Mouse (Mus musculus) stomach, embryonic 14.5 days (tissue): ENCODE data around the gene Chtf18. TPM values are rescaled to one million over a fixed set of nuclear protein-coding genes. Genes with fewer than 3 reads are reported as not detected.
A peak's percentile ranks its signal among the peaks of the same experiment; 100 is the strongest.
"Not testable (repeated sequence)": the region's sequence is repeated elsewhere in the genome, so short reads cannot be mapped to it uniquely, and the experiment has no call there.

Experiments
- ATAC-seq: fragments of 200-750 bp; cut with Nextera tagmentation; 2 replicates; pipeline ENCODE4 v1.8.0; 2017; ENCODE audit warnings: low read depth, moderate TSS enrichment; ENCODE audit not compliant: insufficient number of reproducible peaks, insufficient read depth, low FRiP score
- H3K27ac ChIP-seq: fragments of 300-500 bp; sonication (generic); 2 replicates; pipeline ENCODE4 v1.5.1; 2014; ENCODE audit warnings: mild to moderate bottlenecking, low read length, moderate library complexity, mixed read lengths
- H3K27me3 ChIP-seq: fragments of 300-500 bp; sonication (generic); 2 replicates; pipeline ENCODE4 v1.6.1; 2014; ENCODE audit warnings: low read length, control low read depth, mixed read lengths; ENCODE audit not compliant: control insufficient read depth, insufficient read depth
- H3K36me3 ChIP-seq: fragments of 300-500 bp; sonication (generic); 2 replicates; pipeline ENCODE4 v1.6.1; 2014; ENCODE audit warnings: mild to moderate bottlenecking, control low read depth, low read length, moderate library complexity, mixed read lengths; ENCODE audit not compliant: control insufficient read depth, insufficient read depth
- H3K4me1 ChIP-seq: fragments of 300-500 bp; sonication (generic); 2 replicates; pipeline ENCODE4 v1.6.1; 2014; ENCODE audit warnings: low read length, control low read depth, mixed read lengths; ENCODE audit not compliant: control insufficient read depth, insufficient read depth
- H3K4me2 ChIP-seq: fragments of 300-500 bp; sonication (generic); replicated peaks from 2 replicates; pipeline ENCODE4 v1.6.1; 2014; ENCODE audit warnings: low read depth, low read length, control low read depth
- H3K4me3 ChIP-seq: fragments of 300-500 bp; sonication (generic); 2 replicates; pipeline ENCODE4 v1.5.1; 2014; ENCODE audit warnings: low read depth, low read length, control low read depth
- H3K9ac ChIP-seq: fragments of 300-500 bp; sonication (generic); replicated peaks from 2 replicates; pipeline ENCODE4 v1.6.1; 2014; ENCODE audit warnings: low read depth, mild to moderate bottlenecking, control low read depth, low read length, moderate library complexity, mixed read lengths
- H3K9me3 ChIP-seq: fragments of 300-500 bp; sonication (generic); 2 replicates; pipeline ENCODE4 v1.6.1; 2016; ENCODE audit warnings: low read depth, low read length, control low read depth; ENCODE audit not compliant: control insufficient read depth
- WGBS: fragments of 180-500 bp; shearing (Covaris S2); extraction: QIAGEN DNeasy Blood & Tissue Kit; methylation state at CpG from one replicate; pipeline ENCODE4 v1.1.7; 2014; 5-methylcytosine and 5-hydroxymethylcytosine counted together
- polyA plus RNA-seq: library from polyadenylated mRNA; unstranded; fragments of >200 nt; fragmentation: Nextera tagmentation; extraction: Ambion mirVana; gene quantifications from 2 replicates; pipeline ENCODE4 v1.2.1, GENCODE M21; 2014

Gene Chtf18
- polyA plus RNA-seq, 1 experiment from 2014 or later = 18.6 TPM

DNA sequence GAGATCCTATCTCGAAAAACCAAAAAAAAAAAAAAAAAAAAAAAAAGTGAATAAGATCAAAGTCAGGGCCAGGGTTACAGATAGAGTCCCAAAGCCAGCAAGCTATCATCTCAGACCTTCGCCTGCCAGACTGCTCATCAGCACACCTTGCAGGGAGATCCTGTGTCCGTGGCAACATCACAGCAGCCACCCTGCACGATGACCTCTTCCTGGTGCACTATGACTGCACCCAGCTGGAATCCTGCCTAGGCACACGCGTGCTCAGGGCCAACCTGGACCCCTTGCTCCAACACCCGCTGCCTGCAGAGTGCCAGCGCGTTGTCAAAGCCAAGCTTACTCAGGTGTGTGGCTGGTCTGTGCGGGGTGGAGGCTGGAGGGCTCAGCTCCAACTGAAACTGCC lies 17.1 kb upstream of the Chtf18 start:
- H3K27ac ChIP-seq = no peak overlapping the region
- no peak for ATAC-seq
- H3K9me3 ChIP-seq = no peaks in the 10 kb centered on the region
- H3K4me2 ChIP-seq = no peak overlapping the region
- H3K4me1 ChIP-seq = no peaks in the 10 kb centered on the region
- no peak overlapping the region for H3K9ac ChIP-seq
- H3K36me3 ChIP-seq = no peaks in the 10 kb centered on the region
- H3K27me3 ChIP-seq = no peaks in the 10 kb centered on the region
- H3K4me3 ChIP-seq = no peak overlapping the region
- WGBS = 79% methylated on average over 10 of the region's 10 CpGs

DNA sequence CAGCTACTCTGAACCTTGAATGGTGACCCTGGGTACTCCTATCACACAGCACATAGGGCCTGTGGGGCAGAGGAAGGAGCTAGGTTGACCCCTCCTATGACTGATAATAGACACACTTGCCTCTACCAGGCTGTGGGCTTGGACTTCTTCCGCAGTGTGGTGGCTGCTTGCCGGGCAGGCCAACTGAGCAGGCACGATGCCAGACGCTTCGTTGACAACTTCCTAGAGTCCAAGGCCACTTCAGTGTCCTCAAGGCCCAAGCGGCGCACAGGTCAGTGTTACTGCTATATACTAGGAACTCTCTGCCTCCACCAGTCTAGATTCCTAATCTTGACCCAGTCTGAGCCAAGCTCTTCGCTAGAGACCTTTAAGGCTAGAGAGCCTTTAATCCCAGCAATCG lies 16.6 kb upstream of the Chtf18 start:
- Histone ChIP-seq H3K27me3 (no peaks in the 10 kb centered on the region), H3K9ac (no peak overlapping the region), H3K4me1 (no peaks in the 10 kb centered on the region), H3K27ac (no peak overlapping the region), H3K4me2 (no peak overlapping the region), H3K4me3 (no peak overlapping the region), H3K9me3 (no peaks in the 10 kb centered on the region), H3K36me3 (no peaks in the 10 kb centered on the region)
- no peak for ATAC-seq
- WGBS = 90% methylated on average over 9 of the region's 9 CpGs

DNA sequence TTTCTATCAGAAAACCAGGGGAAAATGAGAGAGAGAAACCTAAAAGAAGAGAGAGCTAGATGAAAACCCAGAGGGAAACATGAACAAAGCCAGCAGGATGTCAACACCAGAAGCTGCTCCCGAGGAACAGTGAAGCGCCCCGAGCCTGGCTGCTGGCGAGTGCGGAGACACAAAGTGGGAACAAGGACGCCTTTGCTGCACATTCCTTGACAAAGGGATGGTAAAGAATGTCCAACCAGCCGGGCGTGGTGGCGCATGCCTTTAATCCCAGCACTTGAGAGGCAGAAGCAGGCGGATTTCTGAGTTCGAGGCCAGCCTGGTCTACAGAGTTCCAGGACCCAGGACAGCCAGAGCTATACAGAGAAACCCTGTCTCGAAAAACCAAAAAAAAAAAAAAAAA lies 14.3 kb upstream of the Chtf18 start:
- H3K9me3 ChIP-seq, ATAC-seq, H3K4me1 ChIP-seq, H3K27ac ChIP-seq, H3K27me3 ChIP-seq, H3K9ac ChIP-seq, H3K4me3 ChIP-seq, H3K36me3 ChIP-seq, H3K4me2 ChIP-seq: not testable (repeated sequence)
- 70% methylated on average over 12 of the region's 12 CpGs for WGBS

DNA sequence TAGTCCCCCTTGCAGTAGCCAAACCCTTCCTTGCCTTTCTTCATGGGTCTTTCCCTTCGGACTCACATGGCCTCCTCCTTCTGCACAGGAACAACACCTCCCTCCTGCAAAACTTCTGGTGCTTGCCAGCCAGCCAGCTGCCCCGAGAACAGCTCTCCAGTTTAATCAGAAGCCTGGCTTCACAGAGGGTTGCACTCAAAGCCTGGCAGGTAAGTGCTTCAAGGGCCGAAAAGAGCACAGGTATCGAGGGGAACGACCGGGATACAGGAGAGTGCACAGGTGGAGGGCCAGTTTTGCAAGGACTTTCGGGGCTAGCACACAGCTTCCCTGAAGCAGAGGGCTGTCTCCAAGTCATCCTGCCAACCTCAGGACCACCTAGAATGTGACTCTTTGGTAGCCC lies 11.6 kb upstream of the Chtf18 start:
- WGBS = 72% methylated on average over 7 of the region's 7 CpGs
- Histone ChIP-seq H3K4me3 (no peak overlapping the region), H3K9ac (no peak overlapping the region), H3K27ac (no peak overlapping the region), H3K4me1 (no peaks in the 10 kb centered on the region), H3K4me2 (no peak overlapping the region), H3K27me3 (no peaks in the 10 kb centered on the region), H3K36me3 (no peaks in the 10 kb centered on the region), H3K9me3 (no peaks in the 10 kb centered on the region)
- no peak for ATAC-seq

DNA sequence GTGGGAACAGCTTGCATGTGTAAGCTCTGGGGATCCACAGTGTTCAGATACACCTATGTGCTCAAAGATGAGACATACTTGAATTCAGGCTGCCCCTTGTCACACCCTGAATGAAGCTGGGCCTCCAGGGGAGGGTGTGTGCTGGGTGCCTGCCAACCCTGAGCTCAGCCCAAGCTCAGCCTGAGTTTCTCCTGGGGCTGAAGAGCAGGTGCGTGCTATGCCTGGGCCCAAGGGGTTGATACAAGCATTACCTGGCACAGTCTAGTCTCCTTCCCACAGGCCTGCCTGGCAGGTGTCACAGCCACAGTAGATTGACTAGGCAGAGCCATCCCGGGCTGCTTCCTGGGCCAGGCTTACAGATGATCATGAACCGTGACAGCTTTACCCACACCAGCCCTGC lies 8.5 kb upstream of the Chtf18 start, which contains the start of gene Mslnl:
TSS of gene Mslnl (plus strand) at position 298 of the 400 bp plus-strand sequence.
- no peaks in the 10 kb centered on the region for H3K27me3 ChIP-seq
- WGBS = 89% methylated on average over 3 of the region's 3 CpGs
- H3K4me2 ChIP-seq = no peak within 1 kb of the TSS
- no peak within 1 kb of the TSS for H3K9ac ChIP-seq
- H3K4me3 ChIP-seq = no peak within 1 kb of the TSS
- H3K27ac ChIP-seq = no peak within 1 kb of the TSS
- ATAC-seq = no peak
- no peaks in the 10 kb centered on the region for H3K4me1 ChIP-seq
- H3K36me3 ChIP-seq = no peaks in the 10 kb centered on the region
- no peaks in the 10 kb centered on the region for H3K9me3 ChIP-seq

DNA sequence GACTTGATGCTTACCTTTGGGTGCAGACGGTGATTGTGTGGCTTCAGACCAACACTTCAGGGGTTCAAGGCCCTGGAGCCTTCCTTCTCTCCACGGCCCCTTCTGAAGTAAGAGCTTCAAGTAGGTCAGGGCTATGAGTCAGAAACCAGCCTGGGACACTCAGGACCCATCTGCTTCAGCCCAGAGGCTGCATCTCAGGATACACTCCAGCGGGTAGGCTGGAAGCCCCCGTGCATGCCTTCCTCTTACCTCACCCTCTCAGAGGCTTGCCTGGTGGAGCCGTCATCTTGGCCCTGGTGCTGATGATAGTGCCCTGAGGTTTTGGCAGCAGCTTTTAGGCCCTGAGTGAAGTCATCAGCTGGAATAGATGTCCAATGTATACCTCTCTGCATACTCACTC lies 8.0 kb upstream of the Chtf18 start:
- Histone ChIP-seq H3K36me3 (no peaks in the 10 kb centered on the region), H3K9me3 (no peaks in the 10 kb centered on the region), H3K4me2 (no peak overlapping the region), H3K4me1 (no peaks in the 10 kb centered on the region), H3K27ac (no peak overlapping the region), H3K9ac (no peak overlapping the region), H3K27me3 (no peaks in the 10 kb centered on the region), H3K4me3 (no peak overlapping the region)
- WGBS = 84% methylated on average over 5 of the region's 5 CpGs
- ATAC-seq = no peak

DNA sequence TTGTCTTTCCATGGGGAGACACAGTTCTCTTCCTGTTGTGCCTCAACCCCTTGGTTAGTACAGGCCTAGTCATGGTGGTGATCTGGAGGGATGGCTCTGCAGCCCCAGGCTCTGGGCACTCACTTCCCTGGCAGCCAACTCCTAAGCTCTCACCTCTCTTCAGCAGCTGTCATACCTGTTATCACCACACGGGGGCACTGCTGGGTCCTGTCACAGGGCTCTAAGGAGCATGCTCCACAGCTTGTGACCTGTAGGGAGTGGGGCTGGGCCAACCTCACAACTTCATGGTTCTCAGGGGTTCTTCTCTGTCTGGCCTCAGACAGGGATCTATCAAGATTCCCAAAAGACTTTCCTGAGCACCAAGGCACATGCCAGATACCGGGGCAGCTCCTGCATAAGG lies 4.9 kb upstream of the Chtf18 start:
- 11% methylated on average over 2 of the region's 2 CpGs for WGBS

DNA sequence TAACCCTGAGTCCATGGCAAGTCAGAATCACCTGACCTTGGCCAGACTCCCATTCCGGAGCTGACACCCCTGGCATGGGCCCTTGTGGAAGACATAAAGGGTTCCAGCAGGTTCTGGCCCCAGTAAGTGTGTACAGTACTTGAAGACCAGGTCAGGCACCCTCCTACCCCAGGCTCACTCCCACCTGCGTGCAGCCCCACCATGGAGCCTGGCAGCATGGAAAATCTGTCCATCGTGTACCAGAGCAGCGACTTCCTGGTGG lies 721 bp upstream of the Chtf18 start:
- no peak overlapping the region for H3K27ac ChIP-seq

More for the DNA sequence above, 4.9 kb upstream of the Chtf18 start:
- H3K9me3 ChIP-seq = no peaks in the 10 kb centered on the region
- H3K27me3 ChIP-seq = no peaks in the 10 kb centered on the region
- peaks cover 6% of the 10 kb centered on the region for H3K4me1 ChIP-seq
- H3K9ac ChIP-seq = no peak overlapping the region
- no peak overlapping the region for H3K27ac ChIP-seq
- no peak overlapping the region for H3K4me2 ChIP-seq
- H3K4me3 ChIP-seq = no peak overlapping the region
- no peaks in the 10 kb centered on the region; the same call in 1 of the 2 replicates for H3K36me3 ChIP-seq
- ATAC-seq = no peak

DNA sequence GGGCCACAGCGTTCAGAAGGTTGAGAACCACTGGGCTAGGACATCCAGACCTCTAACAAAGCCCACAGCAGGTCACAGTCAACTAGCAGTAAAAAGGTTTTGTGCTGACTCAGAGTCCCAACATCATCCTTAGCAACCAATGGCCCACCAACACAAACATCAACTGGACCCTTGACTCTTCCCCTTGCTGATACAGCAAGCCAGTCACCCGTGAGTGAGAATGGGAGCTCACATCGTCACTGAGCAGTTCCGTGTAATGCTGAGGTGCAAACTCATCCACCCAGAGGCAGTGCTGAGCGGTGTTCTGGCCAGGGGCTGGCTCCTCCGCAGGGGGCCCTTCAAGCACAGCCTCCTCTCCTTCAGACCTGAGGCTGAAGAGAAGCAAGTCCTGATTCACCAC lies 2.0 kb downstream of the Chtf18 start:
- no peaks in the 10 kb centered on the region for H3K27me3 ChIP-seq
- H3K4me1 ChIP-seq = peaks cover 11% of the 10 kb centered on the region
- no peak overlapping the region for H3K4me3 ChIP-seq
- no peak for ATAC-seq
- H3K9me3 ChIP-seq = no peaks in the 10 kb centered on the region
- no peak overlapping the region for H3K9ac ChIP-seq
- H3K27ac ChIP-seq = no peak overlapping the region
- H3K4me2 ChIP-seq = no peak overlapping the region
- 87% methylated on average over 6 of the region's 6 CpGs for WGBS
- peaks cover 9% of the 10 kb centered on the region for H3K36me3 ChIP-seq

More for the DNA sequence above, 721 bp upstream of the Chtf18 start:
- no peak for ATAC-seq
- H3K4me1 ChIP-seq = peaks cover 11% of the 10 kb centered on the region
- peak overlapping the region; percentile 77 for H3K9ac ChIP-seq
- no peaks in the 10 kb centered on the region for H3K27me3 ChIP-seq
- no peaks in the 10 kb centered on the region for H3K9me3 ChIP-seq
- peak overlapping the region; percentile 82 for H3K4me2 ChIP-seq
- no peaks in the 10 kb centered on the region; the same call in 1 of the 2 replicates for H3K36me3 ChIP-seq
- 30% methylated on average over 4 of the region's 4 CpGs for WGBS
- peak overlapping the region; percentile 58 for H3K4me3 ChIP-seq
